Mouse (Mus musculus) lung, embryonic 14.5 days (tissue): ENCODE results near the gene Prkce. TPM values are rescaled to one million over a fixed set of nuclear protein-coding genes. Genes with fewer than 3 reads are reported as not detected.

Experiments
- ATAC-seq: fragments of 200-750 bp; cut with Nextera tagmentation; 2 replicates; pipeline ENCODE4 v1.8.0; 2017; ENCODE audit warnings: mild to moderate bottlenecking, moderate TSS enrichment, moderate library complexity; ENCODE audit not compliant: insufficient read depth
- DNase-seq: peaks from one replicate; pipeline ENCODE4 v3.0.0-alpha.2; 2015
- H3K27ac ChIP-seq: fragments of 300-500 bp; sonication (generic); 2 replicates; pipeline ENCODE4 v1.5.1; 2014; ENCODE audit warnings: low read depth, mild to moderate bottlenecking, moderate library complexity
- H3K27me3 ChIP-seq: fragments of 300-500 bp; sonication (generic); 2 replicates; pipeline ENCODE4 v1.6.1; 2014; ENCODE audit warnings: low read length, control low read depth; ENCODE audit not compliant: insufficient read depth
- H3K36me3 ChIP-seq: fragments of 300-500 bp; sonication (generic); 2 replicates; pipeline ENCODE4 v1.6.1; 2014; ENCODE audit warnings: control low read depth; ENCODE audit not compliant: insufficient read depth
- H3K4me1 ChIP-seq: fragments of 300-500 bp; sonication (generic); 2 replicates; pipeline ENCODE4 v1.6.1; 2014; ENCODE audit warnings: antibody characterized with exemption, control low read depth; ENCODE audit not compliant: insufficient read depth
- H3K4me2 ChIP-seq: fragments of 300-500 bp; sonication (generic); 2 replicates; pipeline ENCODE4 v1.6.1; 2014; ENCODE audit warnings: mild to moderate bottlenecking
- H3K4me3 ChIP-seq: fragments of 300-500 bp; sonication (generic); 2 replicates; pipeline ENCODE4 v1.5.1; 2014; ENCODE audit warnings: low read depth, low read length
- H3K9ac ChIP-seq: fragments of 300-500 bp; sonication (generic); 2 replicates; pipeline ENCODE4 v1.6.1; 2014
- H3K9me3 ChIP-seq: fragments of 300-500 bp; sonication (generic); 2 replicates; pipeline ENCODE4 v1.6.1; 2016; ENCODE audit warnings: low read depth, low read length, control low read depth
- CTCF ChIP-seq: IDR thresholded peaks from 2 replicates; pipeline ENCODE4 v1.5.1; 2016; ENCODE audit warnings: antibody characterized with exemption, low read depth
- WGBS: fragments of 180-500 bp; shearing (Covaris S2); extraction: QIAGEN DNeasy Blood & Tissue Kit; methylation state at CpG from one replicate; pipeline ENCODE4 v1.1.7; 2014; 5-methylcytosine and 5-hydroxymethylcytosine counted together
- polyA plus RNA-seq: library from polyadenylated mRNA; unstranded; fragments of >200 nt; fragmentation: Nextera tagmentation; extraction: Ambion mirVana; gene quantifications from 2 replicates; pipeline ENCODE4 v1.2.1, GENCODE M21; 2014

Prkce gene
- polyA plus RNA-seq, 1 experiment from 2014 or later: 10.1 TPM

GRCm38 (mm10) chr17:86248832-86249231 is 81.2 kb downstream of the Prkce start:
- Histone ChIP-seq H3K27ac (no peak overlapping the region), H3K9ac (no peak overlapping the region), H3K9me3 (no peaks in the 10 kb centered on the region), H3K36me3 (no peaks in the 10 kb centered on the region), H3K27me3 (no peaks in the 10 kb centered on the region), H3K4me2 (no peak overlapping the region), H3K4me1 (peaks cover 8% of the 10 kb centered on the region; the same call in 1 of the 2 replicates), H3K4me3 (no peak overlapping the region)
- 75% methylated on average over 8 of the region's 8 CpGs for WGBS
- TF ChIP-seq CTCF: no peak
- no peak for ATAC-seq
- DNase-seq: no peak

GRCm38 (mm10) chr17:86249499-86250405 is 82.2 kb downstream of the Prkce start:
- peak; percentile 24; the same call in 1 of the 2 replicates for ATAC-seq
- Histone ChIP-seq H3K4me2 (no peak overlapping the region), H3K4me3 (no peak overlapping the region), H3K27ac (no peak overlapping the region), H3K9ac (no peak overlapping the region), H3K27me3 (no peaks in the 10 kb centered on the region), H3K36me3 (no peaks in the 10 kb centered on the region), H3K4me1 (peaks cover 8% of the 10 kb centered on the region; the same call in 1 of the 2 replicates), H3K9me3 (no peaks in the 10 kb centered on the region; the same call in 1 of the 2 replicates)
- no peak for DNase-seq
- 61% methylated on average over 21 of the region's 21 CpGs for WGBS
- no peak for TF ChIP-seq CTCF

GRCm38 (mm10) chr17:86250406-86250905 is 82.9 kb downstream of the Prkce start:
- Histone ChIP-seq H3K4me1 (peaks cover 8% of the 10 kb centered on the region; the same call in 1 of the 2 replicates), H3K27me3 (no peaks in the 10 kb centered on the region), H3K9ac (no peak overlapping the region), H3K36me3 (no peaks in the 10 kb centered on the region), H3K4me2 (no peak overlapping the region), H3K4me3 (no peak overlapping the region), H3K9me3 (no peaks in the 10 kb centered on the region; the same call in 1 of the 2 replicates), H3K27ac (no peak overlapping the region)
- DNase-seq (no peak), ATAC-seq (no peak)
- TF ChIP-seq CTCF: no peak
- 47% methylated on average over 7 of the region's 7 CpGs for WGBS

DNA sequence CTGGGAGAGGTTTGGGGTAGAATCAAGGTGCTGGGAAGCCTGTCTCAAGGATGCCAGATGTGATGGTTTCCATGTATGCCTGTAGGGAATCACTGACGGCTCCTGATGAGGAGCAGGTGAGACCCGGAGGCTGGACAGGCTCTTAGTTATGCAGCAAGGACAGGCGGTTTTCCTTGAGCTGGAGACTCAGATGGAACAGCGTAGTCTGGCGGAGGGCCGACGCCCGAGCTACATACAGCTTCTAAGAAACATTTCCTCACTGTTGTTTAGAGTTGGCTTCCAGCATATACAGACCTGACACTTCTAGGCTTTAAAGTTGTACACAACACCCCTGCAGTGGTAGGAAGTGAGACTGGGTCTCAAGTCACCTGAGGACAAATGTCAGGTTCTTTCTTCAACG is 86.3 kb downstream of the Prkce start:
- no peak for DNase-seq
- 75% methylated on average over 9 of the region's 9 CpGs for WGBS
- Histone ChIP-seq H3K4me3 (no peak overlapping the region), H3K27me3 (no peaks in the 10 kb centered on the region), H3K9ac (no peak overlapping the region), H3K4me1 (peaks cover 8% of the 10 kb centered on the region; the same call in 1 of the 2 replicates), H3K27ac (no peak overlapping the region), H3K36me3 (no peaks in the 10 kb centered on the region), H3K9me3 (no peaks in the 10 kb centered on the region; the same call in 1 of the 2 replicates), H3K4me2 (no peak overlapping the region)
- ATAC-seq: no peak
- no peak for TF ChIP-seq CTCF

GRCm38 (mm10) chr17:86254285-86254684 is 86.7 kb downstream of the Prkce start:
- no peak for ATAC-seq
- H3K27ac ChIP-seq: no peak overlapping the region
- TF ChIP-seq CTCF: no peak
- no peaks in the 10 kb centered on the region for H3K27me3 ChIP-seq
- peaks cover 5% of the 10 kb centered on the region; the same call in 1 of the 2 replicates for H3K4me1 ChIP-seq
- WGBS: 83% methylated on average over 8 of the region's 8 CpGs
- no peaks in the 10 kb centered on the region for H3K36me3 ChIP-seq
- no peak overlapping the region for H3K9ac ChIP-seq
- no peak overlapping the region for H3K4me2 ChIP-seq
- no peak overlapping the region for H3K4me3 ChIP-seq
- H3K9me3 ChIP-seq: no peaks in the 10 kb centered on the region; the same call in 1 of the 2 replicates
- DNase-seq: no peak

DNA sequence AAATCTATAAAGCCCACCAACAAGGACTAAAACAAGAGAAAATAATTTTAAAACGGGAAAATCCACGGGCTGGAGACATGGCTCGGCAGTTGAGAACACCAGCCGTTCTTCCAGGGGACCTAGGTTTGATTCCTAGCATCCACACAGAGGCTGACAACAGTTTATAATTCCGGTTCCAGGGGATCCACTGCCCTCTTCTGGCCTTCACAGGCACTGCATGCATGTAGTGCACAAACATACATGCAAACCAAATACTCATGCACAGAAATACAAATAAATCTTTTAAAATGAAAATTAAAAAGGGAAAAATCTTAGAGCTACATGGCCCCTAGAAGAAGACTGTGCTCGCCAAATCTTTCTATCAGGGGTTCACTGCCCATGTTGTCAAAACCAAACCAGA is 87.4 kb downstream of the Prkce start:
- Histone ChIP-seq H3K36me3 (no peaks in the 10 kb centered on the region), H3K27ac (no peak overlapping the region), H3K27me3 (no peaks in the 10 kb centered on the region), H3K9me3 (no peaks in the 10 kb centered on the region; the same call in 1 of the 2 replicates), H3K4me1 (no peaks in the 10 kb centered on the region), H3K4me2 (no peak overlapping the region), H3K9ac (no peak overlapping the region), H3K4me3 (no peak overlapping the region)
- ATAC-seq (no peak), DNase-seq (no peak)
- TF ChIP-seq CTCF: peak; percentile 32; the same call in 1 of the 2 replicates
- WGBS: 92% methylated on average over 6 of the region's 6 CpGs

GRCm38 (mm10) chr17:86256730-86257131 is 89.1 kb downstream of the Prkce start:
- Histone ChIP-seq H3K27me3 (no peaks in the 10 kb centered on the region), H3K9me3 (no peaks in the 10 kb centered on the region; the same call in 1 of the 2 replicates), H3K9ac (no peak overlapping the region), H3K4me3 (no peak overlapping the region), H3K27ac (no peak overlapping the region), H3K4me2 (no peak overlapping the region), H3K36me3 (no peaks in the 10 kb centered on the region), H3K4me1 (peaks cover 5% of the 10 kb centered on the region; the same call in 1 of the 2 replicates)
- DNase-seq: peak; percentile 29
- 55% methylated on average over 10 of the region's 10 CpGs for WGBS
- ATAC-seq: peak; percentile 25; the same call in 1 of the 2 replicates
- no peak for TF ChIP-seq CTCF
